Mouse (Mus musculus): ENCODE measurements around the gene Foxi3.

GRCm38 (mm10) chr6:70955841-70956240 is 490 bp upstream of the Foxi3 start:
- TF ChIP-seq HCFC1 (IDR thresholded peaks at IDR 0.05; ENCODE audit: borderline replicate concordance, insufficient read depth, low read length) (no peak), ZC3H11A (IDR thresholded peaks at IDR 0.05; ENCODE audit: borderline replicate concordance, low read depth, low read length) (no peak), CHD2 (IDR thresholded peaks at IDR 0.05; ENCODE audit: low read depth, low read length) (no peak), ZNF384 (IDR thresholded peaks at IDR 0.05; ENCODE audit: low read depth, low read length) (no peak), MAFK (IDR thresholded peaks at IDR 0.05; ENCODE audit: insufficient read depth, low read depth, low read length) (no peak)

Measured in ES-E14 (cell line).